Mouse (Mus musculus) embryo, embryonic 10 days (tissue): Measurements from ENCODE around the gene Zfp575.
"Not testable (repeated sequence)": the region's sequence is repeated elsewhere in the genome, so short reads cannot be mapped to it uniquely, and the experiment has no call there.

Experiments
- DNase-seq: peaks from one replicate; pipeline ENCODE4 v3.0.0-alpha.2; 2015; ENCODE audit warnings: low spot score

The Zfp575 gene

GRCm38 (mm10) chr7:24587330-24588105 lies at the start of gene Zfp575, which contains the start of gene Ethe1:
Gene Zfp575, minus strand, starts transcription at chr7:24587641.
Gene Ethe1, plus strand, starts transcription at chr7:24587543.
- DNase-seq: peak; percentile 85

- DNase-seq: no peak
Observed at GRCm38 (mm10) chr7:24637046-24637445, 49.6 kb upstream of the Zfp575 start.

GRCm38 (mm10) chr7:24636264-24636663 lies 48.8 kb upstream of the Zfp575 start, which contains the start of gene Lypd3:
Gene Lypd3, plus strand, starts transcription at chr7:24636550.
- DNase-seq: no peak

GRCm38 (mm10) chr7:24630116-24630880 lies 42.9 kb upstream of the Zfp575 start:
- no peak for DNase-seq

GRCm38 (mm10) chr7:24629672-24630071 lies 42.2 kb upstream of the Zfp575 start:
- no peak for DNase-seq

- peak; percentile 88 for DNase-seq
Observed at GRCm38 (mm10) chr7:24628685-24629610, 41.5 kb upstream of the Zfp575 start.

GRCm38 (mm10) chr7:24622967-24623366 lies 35.5 kb upstream of the Zfp575 start:
- DNase-seq: no peak

GRCm38 (mm10) chr7:24621193-24621592 lies 33.8 kb upstream of the Zfp575 start:
- no peak for DNase-seq

- DNase-seq: no peak
Observed at GRCm38 (mm10) chr7:24619671-24620397, 32.4 kb upstream of the Zfp575 start.

GRCm38 (mm10) chr7:24618374-24618773 lies 30.9 kb upstream of the Zfp575 start:
- not testable (repeated sequence) for DNase-seq

- no peak for DNase-seq
Observed at GRCm38 (mm10) chr7:24617763-24618162, 30.3 kb upstream of the Zfp575 start.

GRCm38 (mm10) chr7:24614816-24615215 lies 27.4 kb upstream of the Zfp575 start:
- DNase-seq: no peak

- no peak for DNase-seq
Observed at GRCm38 (mm10) chr7:24612308-24612910, 25.0 kb upstream of the Zfp575 start.

GRCm38 (mm10) chr7:24611709-24612108 lies 24.3 kb upstream of the Zfp575 start:
- DNase-seq: no peak

GRCm38 (mm10) chr7:24610879-24611494 lies 23.5 kb upstream of the Zfp575 start:
- DNase-seq: peak; percentile 84

GRCm38 (mm10) chr7:24610144-24610878 lies 22.9 kb upstream of the Zfp575 start, which contains the start of gene Phldb3:
Gene Phldb3, plus strand, starts transcription at chr7:24610763.
- no peak for DNase-seq

- DNase-seq: no peak
Observed at GRCm38 (mm10) chr7:24608561-24608960, 21.1 kb upstream of the Zfp575 start.

- peak; percentile 72 for DNase-seq
Observed at GRCm38 (mm10) chr7:24608017-24608416, 20.6 kb upstream of the Zfp575 start.

- no peak for DNase-seq
Observed at GRCm38 (mm10) chr7:24606046-24606445, 18.6 kb upstream of the Zfp575 start.

- no peak for DNase-seq
Observed at GRCm38 (mm10) chr7:24605561-24605960, 18.1 kb upstream of the Zfp575 start.
